Mouse (Mus musculus): ENCODE measurements around the gene Pdhx. TPM values are rescaled to one million over a fixed set of nuclear protein-coding genes. Genes with fewer than 3 reads are reported as not detected.

The Pdhx gene
- polyA plus RNA-seq, 1 experiment from 2014 or later, result 32.9 TPM

DNA sequence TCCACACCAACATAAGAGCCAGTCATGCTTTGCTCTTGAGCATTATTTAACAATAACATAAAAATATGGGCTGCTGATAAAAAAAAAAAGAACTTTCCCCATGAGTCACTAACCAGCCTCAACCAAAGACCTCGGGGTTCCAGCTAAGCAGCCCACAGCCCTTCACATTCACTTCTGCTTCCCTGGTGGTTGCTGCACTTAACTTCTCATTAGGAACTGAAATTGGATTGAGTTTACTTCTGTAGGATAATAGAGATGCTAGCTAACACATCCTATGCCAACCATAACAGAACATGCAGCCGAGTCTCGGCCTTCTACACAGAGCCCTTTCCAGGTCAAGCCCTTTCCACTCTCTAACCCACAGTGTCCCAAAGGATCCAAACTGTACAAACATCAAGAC lies 65.1 kb downstream of the Pdhx start:
- no peaks in the 10 kb centered on the region for H3K4me1 ChIP-seq (ENCODE audit: control insufficient read depth, insufficient read depth, low read length)
- no peak overlapping the region for H3K27ac ChIP-seq (ENCODE audit: low read length)
- H3K9ac ChIP-seq (replicated peaks; ENCODE audit: low read depth, low read length), result no peak overlapping the region
- WGBS, result 92% methylated on average over 3 of the region's 3 CpGs
- no peak for ATAC-seq (ENCODE audit: insufficient number of reproducible peaks, insufficient read depth, low FRiP score, low read depth)
- H3K36me3 ChIP-seq (ENCODE audit: control insufficient read depth, insufficient read depth, low read length), result no peaks in the 10 kb centered on the region
- H3K27me3 ChIP-seq (ENCODE audit: control insufficient read depth, insufficient read depth, low read length), result no peaks in the 10 kb centered on the region
- H3K4me2 ChIP-seq (replicated peaks; ENCODE audit: low read depth, low read length), result no peak overlapping the region
- no peak overlapping the region for H3K4me3 ChIP-seq (ENCODE audit: low read depth, low read length)
- H3K9me3 ChIP-seq (ENCODE audit: control insufficient read depth, low read depth, low read length), result no peaks in the 10 kb centered on the region

DNA sequence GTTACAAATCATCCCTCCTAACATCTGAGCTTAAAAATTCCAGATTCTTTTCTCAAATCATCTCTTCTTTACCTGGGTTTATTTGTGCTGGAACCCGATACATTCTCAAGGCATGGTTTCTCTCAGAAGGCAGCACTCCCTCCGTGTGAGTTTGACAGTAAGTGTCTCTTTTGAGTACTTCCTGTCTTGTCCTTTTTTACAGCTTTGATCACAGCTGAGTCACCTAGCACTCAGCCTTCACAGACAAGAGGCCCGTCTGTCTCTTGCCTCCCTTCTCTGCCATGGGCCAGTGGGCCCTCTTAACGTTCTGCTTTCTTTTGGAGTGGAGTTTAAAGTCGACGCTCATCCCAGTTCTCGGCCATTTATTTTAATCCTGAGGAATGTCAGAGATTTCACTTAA lies 68.7 kb downstream of the Pdhx start:
- WGBS, result 41% methylated on average over 7 of the region's 7 CpGs
- Histone ChIP-seq H3K27me3 (ENCODE audit: control insufficient read depth, insufficient read depth, low read length) (no peaks in the 10 kb centered on the region), H3K9ac (replicated peaks; ENCODE audit: low read depth, low read length) (no peak overlapping the region), H3K4me1 (ENCODE audit: control insufficient read depth, insufficient read depth, low read length) (no peaks in the 10 kb centered on the region), H3K9me3 (ENCODE audit: control insufficient read depth, low read depth, low read length) (no peaks in the 10 kb centered on the region), H3K27ac (ENCODE audit: low read length) (no peak overlapping the region), H3K36me3 (ENCODE audit: control insufficient read depth, insufficient read depth, low read length) (no peaks in the 10 kb centered on the region), H3K4me3 (ENCODE audit: low read depth, low read length) (no peak overlapping the region), H3K4me2 (replicated peaks; ENCODE audit: low read depth, low read length) (no peak overlapping the region)
- ATAC-seq (ENCODE audit: insufficient number of reproducible peaks, insufficient read depth, low FRiP score, low read depth), result no peak

DNA sequence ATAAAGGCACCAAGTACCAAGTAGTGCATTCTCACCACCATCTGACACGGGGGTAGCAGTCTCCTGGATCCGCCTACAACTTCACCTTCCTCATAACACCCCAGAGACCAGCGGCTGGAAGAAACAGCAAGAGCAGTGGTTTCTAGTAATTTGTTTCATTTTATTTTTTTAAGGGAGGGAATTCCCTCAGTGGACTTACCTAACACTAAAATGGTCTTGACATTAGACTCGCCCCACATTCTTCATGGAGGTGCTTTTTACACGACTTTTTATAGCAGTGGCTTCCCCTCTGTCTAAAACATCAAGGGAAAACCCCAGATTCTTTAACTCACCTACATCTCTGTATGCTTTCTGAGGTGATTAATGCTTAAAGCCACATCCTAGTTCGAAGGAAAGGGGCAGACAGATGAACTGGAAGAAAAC lies 74.1 kb downstream of the Pdhx start:
- Histone ChIP-seq H3K4me2 (replicated peaks; ENCODE audit: low read depth, low read length) (no peak overlapping the region), H3K27ac (ENCODE audit: low read length) (no peak overlapping the region), H3K4me3 (ENCODE audit: low read depth, low read length) (no peak overlapping the region), H3K36me3 (ENCODE audit: control insufficient read depth, insufficient read depth, low read length) (no peaks in the 10 kb centered on the region), H3K4me1 (ENCODE audit: control insufficient read depth, insufficient read depth, low read length) (no peaks in the 10 kb centered on the region), H3K9me3 (ENCODE audit: control insufficient read depth, low read depth, low read length) (no peaks in the 10 kb centered on the region), H3K27me3 (ENCODE audit: control insufficient read depth, insufficient read depth, low read length) (no peaks in the 10 kb centered on the region), H3K9ac (replicated peaks; ENCODE audit: low read depth, low read length) (no peak overlapping the region)
- ATAC-seq (ENCODE audit: insufficient number of reproducible peaks, insufficient read depth, low FRiP score, low read depth), result no peak
- 52% methylated on average over 6 of the region's 6 CpGs for WGBS

DNA sequence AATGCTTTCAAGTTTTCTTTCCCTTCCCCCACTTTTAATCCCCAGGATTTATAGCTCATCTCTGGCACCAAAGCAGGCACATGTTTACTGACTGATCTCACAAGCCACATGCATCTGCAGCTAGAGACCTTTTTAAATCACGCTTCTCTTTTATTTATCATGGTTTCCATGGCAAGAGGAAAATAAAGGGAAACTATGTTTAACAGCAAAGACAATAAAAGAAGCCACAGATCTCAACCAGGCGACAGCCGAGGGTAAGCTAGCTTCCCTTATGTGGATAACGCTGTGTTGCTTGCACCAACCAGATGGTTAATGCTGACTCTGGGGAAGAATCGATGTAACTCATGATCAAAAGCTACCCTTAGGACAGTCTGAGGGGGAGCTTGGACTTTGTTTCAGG lies 75.0 kb downstream of the Pdhx start:
- Histone ChIP-seq H3K9me3 (ENCODE audit: control insufficient read depth, low read depth, low read length) (no peaks in the 10 kb centered on the region), H3K4me2 (replicated peaks; ENCODE audit: low read depth, low read length) (no peak overlapping the region), H3K27ac (ENCODE audit: low read length) (no peak overlapping the region), H3K27me3 (ENCODE audit: control insufficient read depth, insufficient read depth, low read length) (no peaks in the 10 kb centered on the region), H3K36me3 (ENCODE audit: control insufficient read depth, insufficient read depth, low read length) (no peaks in the 10 kb centered on the region), H3K4me3 (ENCODE audit: low read depth, low read length) (no peak overlapping the region), H3K9ac (replicated peaks; ENCODE audit: low read depth, low read length) (no peak overlapping the region), H3K4me1 (ENCODE audit: control insufficient read depth, insufficient read depth, low read length) (no peaks in the 10 kb centered on the region)
- no peak for ATAC-seq (ENCODE audit: insufficient number of reproducible peaks, insufficient read depth, low FRiP score, low read depth)
- WGBS, result 56% methylated on average over 5 of the region's 5 CpGs

DNA sequence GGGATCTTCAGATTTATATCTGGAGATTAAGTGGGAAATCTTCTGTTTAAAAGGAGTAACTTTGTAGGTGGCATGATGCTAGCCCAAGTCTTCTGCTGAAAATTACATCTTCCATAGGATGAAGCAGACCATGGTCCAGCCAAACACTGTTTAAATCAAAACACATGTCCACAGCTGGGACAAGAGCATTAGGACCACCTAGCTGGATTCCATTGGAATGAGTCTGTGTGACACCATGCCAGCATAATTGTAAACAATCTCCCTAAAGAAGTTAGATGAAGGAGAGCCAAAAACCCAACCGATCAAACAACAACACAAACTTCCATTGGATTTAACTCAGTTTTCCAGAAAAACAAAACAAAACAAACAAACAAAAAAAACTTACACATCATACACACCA lies 75.4 kb downstream of the Pdhx start:
- Histone ChIP-seq H3K4me1 (ENCODE audit: control insufficient read depth, insufficient read depth, low read length) (no peaks in the 10 kb centered on the region), H3K27ac (ENCODE audit: low read length) (no peak overlapping the region), H3K27me3 (ENCODE audit: control insufficient read depth, insufficient read depth, low read length) (no peaks in the 10 kb centered on the region), H3K36me3 (ENCODE audit: control insufficient read depth, insufficient read depth, low read length) (no peaks in the 10 kb centered on the region), H3K9ac (replicated peaks; ENCODE audit: low read depth, low read length) (no peak overlapping the region), H3K4me2 (replicated peaks; ENCODE audit: low read depth, low read length) (no peak overlapping the region), H3K4me3 (ENCODE audit: low read depth, low read length) (no peak overlapping the region), H3K9me3 (ENCODE audit: control insufficient read depth, low read depth, low read length) (no peaks in the 10 kb centered on the region)
- WGBS, result 76% methylated on average over 1 of the region's 1 CpGs
- ATAC-seq (ENCODE audit: insufficient number of reproducible peaks, insufficient read depth, low FRiP score, low read depth), result no peak

DNA sequence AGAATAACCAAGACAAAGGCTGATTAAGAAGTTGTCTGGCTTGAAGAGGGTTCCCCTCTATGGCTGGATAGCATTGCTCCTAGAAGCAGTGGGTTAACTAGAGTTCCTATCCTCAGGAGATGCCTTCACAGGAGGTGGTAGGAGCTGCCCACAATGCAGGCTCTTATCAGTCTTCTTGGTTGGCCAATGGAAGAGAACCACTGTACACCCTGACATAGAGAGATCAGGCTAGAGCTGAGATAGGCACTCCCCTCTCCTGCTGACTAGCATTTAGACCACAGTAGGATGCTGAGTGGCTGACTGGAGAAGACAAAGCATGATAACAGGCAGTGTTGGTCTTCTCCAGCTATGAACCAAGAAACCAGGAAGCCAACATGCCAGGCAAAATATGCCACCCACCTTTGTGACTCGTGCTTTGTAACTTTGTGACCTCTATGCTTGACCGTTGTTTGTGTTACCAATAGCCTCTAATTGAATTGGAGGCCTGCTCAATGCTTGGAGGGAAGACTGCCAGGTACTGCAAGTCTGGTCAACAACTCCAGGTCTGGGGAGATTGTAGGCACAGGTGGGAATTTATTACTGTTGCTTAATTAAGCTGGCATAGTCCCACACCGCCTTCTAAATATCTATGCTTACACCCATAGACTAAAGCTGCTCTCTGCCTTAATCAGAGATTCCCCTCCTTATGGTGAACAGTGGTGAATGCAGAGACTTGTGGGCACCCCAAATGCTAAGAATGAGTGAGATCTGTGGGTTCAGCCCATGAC lies 79.3 kb downstream of the Pdhx start:
- H3K9ac ChIP-seq (replicated peaks; ENCODE audit: low read depth, low read length), result no peak overlapping the region
- H3K4me1 ChIP-seq (ENCODE audit: control insufficient read depth, insufficient read depth, low read length), result no peaks in the 10 kb centered on the region
- no peak overlapping the region for H3K4me2 ChIP-seq (replicated peaks; ENCODE audit: low read depth, low read length)
- no peak overlapping the region for H3K4me3 ChIP-seq (ENCODE audit: low read depth, low read length)
- H3K27ac ChIP-seq (ENCODE audit: low read length), result no peak overlapping the region
- WGBS, result 94% methylated on average over 3 of the region's 3 CpGs
- H3K36me3 ChIP-seq (ENCODE audit: control insufficient read depth, insufficient read depth, low read length), result no peaks in the 10 kb centered on the region
- no peaks in the 10 kb centered on the region for H3K9me3 ChIP-seq (ENCODE audit: control insufficient read depth, low read depth, low read length)
- no peaks in the 10 kb centered on the region for H3K27me3 ChIP-seq (ENCODE audit: control insufficient read depth, insufficient read depth, low read length)
- ATAC-seq (ENCODE audit: insufficient number of reproducible peaks, insufficient read depth, low FRiP score, low read depth), result no peak

DNA sequence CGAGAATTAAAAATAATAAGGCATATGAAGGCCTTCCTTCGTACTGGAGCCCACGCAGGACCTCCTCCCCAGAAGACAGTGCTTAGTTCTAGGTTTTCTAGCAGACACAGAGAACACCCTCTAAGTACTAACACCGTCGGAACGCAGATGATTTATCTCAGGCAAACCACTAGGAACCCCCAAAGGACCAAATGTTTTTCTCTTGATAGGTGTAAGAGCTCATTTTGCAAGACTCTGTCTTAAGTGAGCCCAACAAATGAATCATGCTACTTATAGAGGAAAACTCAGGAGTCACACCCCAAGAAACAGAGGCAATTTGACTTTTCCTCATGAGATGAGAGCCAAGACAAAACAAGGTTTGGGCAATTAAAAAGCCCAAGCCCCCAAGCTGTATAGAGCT lies 80.9 kb downstream of the Pdhx start:
- 77% methylated on average over 6 of the region's 6 CpGs for WGBS
- H3K27ac ChIP-seq (ENCODE audit: low read length), result no peak overlapping the region
- H3K4me2 ChIP-seq (replicated peaks; ENCODE audit: low read depth, low read length), result no peak overlapping the region

DNA sequence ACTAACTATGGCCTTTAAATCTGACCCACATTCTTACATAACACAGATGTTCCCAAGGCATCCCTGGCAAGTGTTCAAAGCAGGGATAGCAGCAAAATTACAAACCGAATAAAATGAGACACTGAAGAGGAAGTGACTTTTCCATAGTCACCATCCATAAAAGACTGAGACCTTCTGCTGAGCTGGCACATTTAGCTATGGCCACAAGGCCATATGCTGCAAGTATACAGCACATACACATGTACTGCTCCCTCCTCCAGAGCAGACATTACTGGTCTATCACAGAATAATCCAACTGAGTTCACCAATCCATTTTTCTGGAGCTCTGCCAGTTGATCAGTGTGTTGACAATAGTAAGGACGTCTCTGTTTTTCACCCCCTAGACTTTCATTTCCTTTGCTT lies 83.0 kb downstream of the Pdhx start:
- Histone ChIP-seq H3K27ac (ENCODE audit: low read length) (no peak overlapping the region), H3K4me3 (ENCODE audit: low read depth, low read length) (no peak overlapping the region), H3K9me3 (ENCODE audit: control insufficient read depth, low read depth, low read length) (no peaks in the 10 kb centered on the region), H3K9ac (replicated peaks; ENCODE audit: low read depth, low read length) (no peak overlapping the region), H3K4me2 (replicated peaks; ENCODE audit: low read depth, low read length) (no peak overlapping the region), H3K27me3 (ENCODE audit: control insufficient read depth, insufficient read depth, low read length) (no peaks in the 10 kb centered on the region), H3K4me1 (ENCODE audit: control insufficient read depth, insufficient read depth, low read length) (no peaks in the 10 kb centered on the region), H3K36me3 (ENCODE audit: control insufficient read depth, insufficient read depth, low read length) (no peaks in the 10 kb centered on the region)
- 46% methylated on average over 2 of the region's 2 CpGs for WGBS
- no peak for ATAC-seq (ENCODE audit: insufficient number of reproducible peaks, insufficient read depth, low FRiP score, low read depth)

More for the DNA sequence above, 80.9 kb downstream of the Pdhx start:
- H3K36me3 ChIP-seq (ENCODE audit: control insufficient read depth, insufficient read depth, low read length), result no peaks in the 10 kb centered on the region
- H3K9me3 ChIP-seq (ENCODE audit: control insufficient read depth, low read depth, low read length), result no peaks in the 10 kb centered on the region
- no peak overlapping the region for H3K4me3 ChIP-seq (ENCODE audit: low read depth, low read length)
- no peaks in the 10 kb centered on the region for H3K4me1 ChIP-seq (ENCODE audit: control insufficient read depth, insufficient read depth, low read length)
- H3K27me3 ChIP-seq (ENCODE audit: control insufficient read depth, insufficient read depth, low read length), result no peaks in the 10 kb centered on the region
- no peak for ATAC-seq (ENCODE audit: insufficient number of reproducible peaks, insufficient read depth, low FRiP score, low read depth)
- no peak overlapping the region for H3K9ac ChIP-seq (replicated peaks; ENCODE audit: low read depth, low read length)

DNA sequence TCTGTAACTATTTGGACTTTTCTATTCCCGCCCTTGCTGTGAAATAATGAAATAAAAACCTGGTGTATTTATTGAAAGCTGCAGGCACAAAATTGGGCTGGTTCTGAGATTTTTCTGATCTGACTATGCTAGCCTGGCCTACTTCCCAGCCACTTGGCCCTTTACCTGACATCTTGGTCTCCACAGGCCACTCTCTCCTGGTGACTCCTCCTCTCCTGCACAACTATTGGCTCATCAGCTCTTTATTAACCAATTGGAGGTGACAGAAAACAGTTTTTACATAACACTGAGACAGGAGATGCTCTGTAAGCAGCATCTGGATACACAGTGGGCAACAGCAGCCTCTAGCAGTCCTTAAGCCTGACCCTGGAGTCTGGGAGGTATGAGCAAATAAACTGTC lies 83.9 kb downstream of the Pdhx start:
- Histone ChIP-seq H3K4me3 (ENCODE audit: low read depth, low read length) (no peak overlapping the region), H3K27me3 (ENCODE audit: control insufficient read depth, insufficient read depth, low read length) (no peaks in the 10 kb centered on the region), H3K9me3 (ENCODE audit: control insufficient read depth, low read depth, low read length) (no peaks in the 10 kb centered on the region), H3K36me3 (ENCODE audit: control insufficient read depth, insufficient read depth, low read length) (no peaks in the 10 kb centered on the region), H3K9ac (replicated peaks; ENCODE audit: low read depth, low read length) (no peak overlapping the region), H3K4me2 (replicated peaks; ENCODE audit: low read depth, low read length) (no peak overlapping the region), H3K4me1 (ENCODE audit: control insufficient read depth, insufficient read depth, low read length) (no peaks in the 10 kb centered on the region), H3K27ac (ENCODE audit: low read length) (no peak overlapping the region)
- ATAC-seq (ENCODE audit: insufficient number of reproducible peaks, insufficient read depth, low FRiP score, low read depth), result no peak
- WGBS, result 86% methylated on average over 1 of the region's 1 CpGs

All from stomach, embryonic 14.5 days (tissue).